Mouse (Mus musculus) limb, embryonic 12.5 days (tissue): Measurements from ENCODE around the gene Crb2. TPM values are rescaled to one million over a fixed set of nuclear protein-coding genes. Genes with fewer than 3 reads are reported as not detected.

Source experiments
- ATAC-seq: fragments of 200-750 bp; cut with Nextera tagmentation; 2 replicates; pipeline ENCODE4 v1.8.0; 2017; ENCODE audit warnings: low read depth, moderate TSS enrichment; ENCODE audit not compliant: insufficient number of reproducible peaks, insufficient read depth, low FRiP score, low TSS enrichment
- H3K27ac ChIP-seq: fragments of 300-500 bp; sonication (generic); 2 replicates; pipeline ENCODE4 v1.5.1; 2016; ENCODE audit warnings: mild to moderate bottlenecking, moderate library complexity
- H3K27me3 ChIP-seq: fragments of 300-500 bp; sonication (generic); 2 replicates; pipeline ENCODE4 v1.6.1; 2016; ENCODE audit warnings: mild to moderate bottlenecking, moderate library complexity
- H3K36me3 ChIP-seq: fragments of 300-500 bp; sonication (generic); 2 replicates; pipeline ENCODE4 v1.6.1; 2016; ENCODE audit warnings: mild to moderate bottlenecking, moderate library complexity
- H3K4me1 ChIP-seq: fragments of 300-500 bp; sonication (generic); replicated peaks from 2 replicates; pipeline ENCODE4 v1.6.1; 2016
- H3K4me2 ChIP-seq: fragments of 300-500 bp; sonication (generic); 2 replicates; pipeline ENCODE4 v1.6.1; 2016; ENCODE audit warnings: mild to moderate bottlenecking, moderate library complexity
- H3K4me3 ChIP-seq: fragments of 300-500 bp; sonication (generic); replicated peaks from 2 replicates; pipeline ENCODE4 v1.5.1; 2016; ENCODE audit warnings: mild to moderate bottlenecking
- H3K9ac ChIP-seq: fragments of 300-500 bp; sonication (generic); replicated peaks from 2 replicates; pipeline ENCODE4 v1.6.1; 2016; ENCODE audit warnings: mild to moderate bottlenecking, moderate library complexity
- H3K9me3 ChIP-seq: fragments of 300-500 bp; sonication (generic); 2 replicates; pipeline ENCODE4 v1.6.1; 2016; ENCODE audit warnings: mild to moderate bottlenecking, moderate library complexity
- whole genome bisulfite sequencing: fragments of 180-500 bp; shearing (Covaris S2); methylation state at CpG from one replicate; pipeline ENCODE4 v1.1.7; 2016; 5-methylcytosine and 5-hydroxymethylcytosine counted together
- polyA plus RNA-seq: library from polyadenylated mRNA; unstranded; fragments of >200 nt; fragmentation: Nextera tagmentation; extraction: Ambion mirVana; gene quantifications from 2 replicates; pipeline ENCODE4 v1.2.1, GENCODE M21; 2016

Gene Crb2
- polyA plus RNA-seq, 1 experiment from 2014 or later = 0.95 TPM

DNA sequence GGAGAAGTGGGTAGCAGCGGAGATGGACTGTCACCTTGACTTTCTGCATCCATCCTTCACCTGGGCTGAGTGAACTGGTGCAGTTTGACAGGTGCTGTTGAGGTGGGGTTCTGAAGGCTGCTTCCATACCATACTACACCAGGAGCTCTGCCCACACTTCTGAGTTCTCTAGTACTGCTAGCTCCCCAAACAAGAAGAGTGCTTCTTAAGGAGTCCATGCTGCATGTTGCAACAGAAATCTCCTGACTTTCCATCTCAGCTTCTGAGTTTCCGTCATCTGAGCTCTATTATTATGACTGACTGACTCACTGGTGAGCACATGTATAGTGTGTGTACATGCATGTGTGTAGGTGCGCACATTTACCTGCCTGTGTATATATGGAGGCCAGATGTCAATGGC is 61.5 kb downstream of the Crb2 start:
- Histone ChIP-seq H3K4me2 (no peak overlapping the region), H3K4me1 (peaks cover 9% of the 10 kb centered on the region), H3K27me3 (no peaks in the 10 kb centered on the region), H3K9me3 (no peaks in the 10 kb centered on the region), H3K27ac (no peak overlapping the region), H3K36me3 (peaks cover 7% of the 10 kb centered on the region), H3K9ac (no peak overlapping the region), H3K4me3 (no peak overlapping the region)
- ATAC-seq = no peak
- 96% methylated on average over 3 of the region's 3 CpGs for WGBS

DNA sequence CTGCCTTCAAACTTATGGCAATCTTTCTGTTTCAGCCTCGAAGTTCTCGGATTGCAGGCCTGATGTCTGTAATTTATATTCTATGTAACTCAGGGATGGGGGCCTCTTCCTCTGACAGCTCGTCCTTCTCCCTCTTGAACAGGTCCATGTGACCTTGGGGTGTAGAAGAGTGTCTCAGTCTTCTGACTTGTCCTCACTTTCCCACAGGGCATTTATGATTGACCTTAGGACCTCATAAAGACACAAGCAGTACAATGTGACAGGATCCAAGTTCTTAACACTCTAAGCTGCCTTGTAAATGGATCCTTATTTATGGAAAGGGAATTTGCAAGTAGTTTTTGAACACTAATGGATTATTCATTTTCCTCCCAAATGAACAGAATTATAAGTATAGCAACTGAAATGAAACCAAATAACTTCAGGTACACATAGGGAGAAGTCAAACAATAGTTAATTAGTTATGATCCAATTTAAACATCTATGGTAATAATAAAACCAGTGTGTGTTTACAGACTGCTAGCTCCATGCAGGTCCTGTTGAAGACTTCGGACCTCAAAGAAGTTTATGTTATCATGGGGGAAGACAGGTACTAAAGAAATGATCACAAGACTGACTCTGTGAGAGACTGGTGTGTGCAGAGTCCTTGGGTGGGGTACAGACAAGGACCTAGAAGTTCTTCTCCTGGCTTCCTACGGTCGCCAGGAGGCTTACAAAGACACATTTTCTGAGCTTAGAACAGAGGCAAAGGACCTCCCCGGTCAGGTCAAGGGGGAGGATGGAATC is 62.3 kb downstream of the Crb2 start:
- Histone ChIP-seq H3K36me3 (peaks cover 7% of the 10 kb centered on the region), H3K27me3 (no peaks in the 10 kb centered on the region), H3K9me3 (no peaks in the 10 kb centered on the region), H3K27ac (no peak overlapping the region), H3K4me1 (peaks cover 16% of the 10 kb centered on the region), H3K4me3 (no peak overlapping the region), H3K9ac (no peak overlapping the region), H3K4me2 (no peak overlapping the region)
- ATAC-seq = no peak
- WGBS = 79% methylated on average over 7 of the region's 7 CpGs

DNA sequence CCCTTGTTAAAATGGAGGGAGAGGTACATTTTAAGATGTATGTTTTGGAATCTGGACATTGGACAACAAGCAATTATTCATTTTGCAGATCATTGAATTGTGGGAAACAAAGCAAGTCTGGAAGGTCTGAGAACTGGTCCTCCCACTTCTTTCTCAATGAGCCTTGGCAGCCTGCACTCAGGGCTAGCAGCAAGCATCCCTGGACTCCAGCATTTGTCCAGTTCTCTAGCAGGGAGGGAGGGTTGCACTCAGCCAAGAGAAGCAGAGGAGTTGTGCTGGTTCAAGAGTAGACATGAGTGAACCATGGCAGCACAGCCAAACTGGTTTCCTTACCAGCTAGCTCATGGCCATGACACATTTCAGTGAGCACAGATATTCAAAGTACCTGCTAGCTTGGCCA is 63.9 kb downstream of the Crb2 start:
- no peak overlapping the region for H3K4me3 ChIP-seq
- peaks cover 21% of the 10 kb centered on the region for H3K4me1 ChIP-seq
- ATAC-seq = no peak
- peaks cover 13% of the 10 kb centered on the region for H3K36me3 ChIP-seq
- H3K4me2 ChIP-seq = no peak overlapping the region
- no peaks in the 10 kb centered on the region for H3K27me3 ChIP-seq
- H3K9me3 ChIP-seq = no peaks in the 10 kb centered on the region
- no peak overlapping the region for H3K27ac ChIP-seq
- no peak overlapping the region for H3K9ac ChIP-seq

DNA sequence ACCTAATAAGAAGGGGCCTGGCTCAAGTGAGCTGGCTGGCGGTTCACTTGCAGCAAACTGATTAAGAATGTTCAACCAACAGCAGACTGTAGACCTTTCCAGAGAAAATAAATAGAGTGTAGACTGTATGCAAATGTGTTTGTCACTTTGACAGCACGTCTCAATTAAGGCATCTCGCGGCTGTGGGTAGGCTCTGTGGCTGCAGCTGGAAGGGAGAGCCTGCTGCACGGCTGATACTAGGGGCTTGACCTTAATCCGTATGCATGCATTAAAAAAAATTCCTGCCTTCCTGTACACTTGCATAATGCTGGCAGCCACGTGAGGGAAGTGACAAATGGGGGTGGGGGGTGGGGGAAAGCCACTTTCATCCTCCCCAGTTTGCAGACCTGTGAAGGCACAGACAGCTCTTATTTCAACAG is 66.1 kb downstream of the Crb2 start:
- ATAC-seq = no peak; the same call in none of the 2 replicates
- H3K27me3 ChIP-seq = no peaks in the 10 kb centered on the region
- no peak overlapping the region; the same call in 1 of the 2 replicates for H3K4me2 ChIP-seq
- peaks cover 21% of the 10 kb centered on the region for H3K4me1 ChIP-seq
- WGBS = 3% methylated on average over 7 of the region's 7 CpGs
- no peak overlapping the region for H3K9ac ChIP-seq
- H3K4me3 ChIP-seq = no peak overlapping the region
- no peaks in the 10 kb centered on the region for H3K9me3 ChIP-seq
- H3K27ac ChIP-seq = peak overlapping the region; percentile 78
- peaks cover 18% of the 10 kb centered on the region for H3K36me3 ChIP-seq

DNA sequence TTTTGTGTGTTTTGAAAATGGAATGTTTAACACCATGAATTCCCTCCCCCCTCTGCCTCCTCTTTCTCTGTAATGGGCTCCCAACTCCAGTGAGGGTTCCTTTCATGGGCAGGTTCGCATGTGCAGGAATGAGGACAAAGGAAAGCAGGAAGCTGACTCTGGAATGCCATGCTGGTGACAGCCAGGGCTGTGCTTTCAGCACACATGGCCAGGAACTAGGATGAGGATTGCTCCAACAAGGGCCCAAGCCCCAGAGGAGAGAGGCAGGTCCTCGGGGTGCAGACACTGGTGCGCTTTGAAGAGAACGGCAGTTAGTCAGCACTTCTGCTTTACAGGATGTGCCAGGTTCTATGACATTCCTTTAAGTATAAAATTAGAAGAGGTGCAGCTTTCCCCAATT is 66.7 kb downstream of the Crb2 start:
- Histone ChIP-seq H3K4me2 (no peak overlapping the region), H3K27me3 (no peaks in the 10 kb centered on the region), H3K4me1 (peaks cover 21% of the 10 kb centered on the region), H3K9me3 (no peaks in the 10 kb centered on the region), H3K9ac (no peak overlapping the region), H3K4me3 (no peak overlapping the region), H3K36me3 (peaks cover 18% of the 10 kb centered on the region; the same call in 1 of the 2 replicates), H3K27ac (peak overlapping the region; percentile 78)
- peak; percentile 28; the same call in 1 of the 2 replicates for ATAC-seq
- 23% methylated on average over 4 of the region's 4 CpGs for WGBS

Other genes with a start within 250 kb of the Crb2 start
- gene Strbp, start 72.4 kb upstream of the Crb2 start, polyA plus RNA-seq = 48.7 and 51.4 TPM in 2 replicates